Mouse (Mus musculus) cortical plate, adult 2 months (tissue): ENCODE measurements around the gene Crocc.

Experiments used
- CTCF ChIP-seq: fragments of 200-500 bp; IDR thresholded peaks from 2 replicates; pipeline ENCODE4 v1.5.1; 2011; ENCODE audit warnings: mild to moderate bottlenecking, control low read depth, low read length; ENCODE audit not compliant: insufficient read depth; ENCODE audit errors: extremely low read depth
- POLR2A ChIP-seq: fragments of 200-500 bp; IDR thresholded peaks from 2 replicates; pipeline ENCODE4 v1.6.1; 2011; ENCODE audit warnings: mild to moderate bottlenecking, low read length, control low read depth; ENCODE audit not compliant: insufficient read depth; ENCODE audit errors: extremely low read depth

- TF ChIP-seq POLR2A (no peak), CTCF (peak; percentile 78)
Measured at GRCm38 (mm10) chr4:141044816-141045215, 15.5 kb downstream of the Crocc start.
